Mouse (Mus musculus): Measurements from ENCODE around the gene Satb2. TPM values are rescaled to one million over a fixed set of nuclear protein-coding genes. Genes with fewer than 3 reads are reported as not detected.

Satb2 gene
- total and polyA plus RNA-seq, 3 experiments: not detected

DNA sequence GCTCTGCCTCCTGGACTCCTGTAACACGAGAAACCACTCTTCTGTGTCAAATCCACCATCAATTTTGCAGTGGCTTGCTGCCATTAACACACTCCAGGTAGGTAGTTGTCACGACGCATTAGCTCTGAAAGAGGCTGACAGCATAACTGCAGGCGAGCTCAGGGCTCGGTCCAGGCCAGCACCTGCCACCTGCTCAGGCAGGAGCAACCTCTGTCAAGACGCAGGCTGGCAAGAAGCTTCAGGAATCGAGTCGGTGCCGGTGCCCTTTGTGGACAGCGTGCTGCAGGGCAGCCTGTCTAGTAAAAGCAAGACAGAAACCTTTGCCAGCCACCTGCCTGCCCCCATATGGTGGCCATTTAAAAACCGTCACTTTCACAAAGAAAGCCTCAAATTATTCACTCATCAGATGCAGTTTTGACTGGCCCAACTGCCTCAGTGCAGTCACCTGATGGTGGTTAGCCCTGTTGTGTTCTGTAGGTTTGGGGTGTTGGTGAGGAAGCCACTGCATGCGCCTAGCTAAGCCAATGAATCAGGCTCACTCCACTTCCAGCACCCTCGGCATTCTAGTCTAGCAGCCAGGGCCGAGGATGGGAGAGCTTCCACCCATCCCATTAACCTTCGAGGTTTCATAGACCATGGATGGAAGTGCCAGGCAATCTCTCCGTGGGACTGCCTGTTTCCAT is 228.7 kb downstream of the Satb2 start:
- Histone ChIP-seq H3K36me3 (ENCODE audit: control insufficient read depth in 1 of 2, insufficient read depth in 2 of 2, low read length in 2 of 2) (no peaks in the 10 kb centered on the region), H3K4me1 (ENCODE audit: control insufficient read depth in 1 of 2, insufficient read depth in 2 of 2, low read length in 2 of 2) (no peaks in the 10 kb centered on the region), H3K4me3 (ENCODE audit: control insufficient read depth in 1 of 2, insufficient read depth in 1 of 2, low read depth in 2 of 2, low read length in 2 of 2) (no peak overlapping the region), H3K9ac (ENCODE audit: control insufficient read depth, low read depth, low read length, poor library complexity, severe bottlenecking) (no peak overlapping the region), H3K9me3 (replicated peaks; ENCODE audit: insufficient read depth, low read length) (no peaks in the 10 kb centered on the region), H3K27me3 (ENCODE audit: control insufficient read depth in 1 of 2, insufficient read depth in 2 of 2, low read length in 2 of 2) (no peaks in the 10 kb centered on the region), H3K79me2 (ENCODE audit: control insufficient read depth, insufficient read depth, low read length, poor library complexity) (no peaks in the 10 kb centered on the region), H3K27ac (ENCODE audit: control insufficient read depth, low read depth, low read length) (no peak overlapping the region)
- no peak for DNase-seq (ENCODE audit: low read depth, low spot score)
- TF ChIP-seq MEF2A (IDR thresholded peaks at IDR 0.05; ENCODE audit: extremely low read depth, insufficient replicate concordance, low read depth, low read length, poor library complexity, severe bottlenecking): no peak
- TF ChIP-seq MXI1 (IDR thresholded peaks at IDR 0.05; ENCODE audit: low read depth, low read length): no peak
- TF ChIP-seq MYB (IDR thresholded peaks at IDR 0.05; ENCODE audit: low read depth, low read length): no peak
- TF ChIP-seq ETS1 (IDR thresholded peaks at IDR 0.05; ENCODE audit: low read depth, low read length): no peak
- no peak for TF ChIP-seq CTCF (IDR thresholded peaks at IDR 0.05 in 2 of 3, conservative IDR thresholded peaks at IDR 0.05 in 1 of 3; ENCODE audit: control insufficient read depth in 1 of 3, insufficient read depth in 1 of 3, low read depth in 2 of 3, low read length in 3 of 3, poor library complexity in 1 of 3, severe bottlenecking in 1 of 3)

DNA sequence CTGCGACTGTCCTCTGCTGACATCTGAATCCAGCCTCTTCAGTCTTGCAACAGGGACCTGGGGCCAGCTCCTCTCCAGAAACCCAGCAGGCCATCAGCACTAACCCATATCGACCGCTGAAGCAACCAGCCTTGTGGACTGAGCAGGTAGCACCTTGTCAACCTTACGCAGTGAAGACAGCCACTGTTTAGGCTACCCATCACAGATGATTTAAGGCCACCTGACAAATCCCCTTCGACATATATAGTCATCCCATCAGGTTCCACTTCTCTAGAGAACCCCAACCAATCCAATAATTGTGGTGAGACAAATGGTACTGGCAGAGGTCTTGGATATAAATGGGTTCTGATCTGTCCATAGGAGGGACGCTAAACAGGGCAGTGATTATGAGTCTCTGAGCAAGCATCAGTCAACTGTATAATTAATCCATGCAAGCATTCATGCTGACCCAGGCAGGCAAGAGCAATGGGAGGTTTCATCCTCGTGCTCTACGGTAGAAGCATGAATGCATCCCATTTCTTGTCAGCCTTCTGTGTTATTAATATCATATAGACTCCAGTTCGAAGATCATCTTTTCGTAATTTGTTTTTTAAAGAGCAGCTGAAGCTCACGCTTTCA is 229.5 kb downstream of the Satb2 start:
- Histone ChIP-seq H3K27ac (ENCODE audit: control insufficient read depth, low read depth, low read length) (no peak overlapping the region), H3K9me3 (replicated peaks; ENCODE audit: insufficient read depth, low read length) (no peaks in the 10 kb centered on the region), H3K4me1 (ENCODE audit: control insufficient read depth in 1 of 2, insufficient read depth in 2 of 2, low read length in 2 of 2) (no peaks in the 10 kb centered on the region), H3K9ac (ENCODE audit: control insufficient read depth, low read depth, low read length, poor library complexity, severe bottlenecking) (no peak overlapping the region), H3K79me2 (ENCODE audit: control insufficient read depth, insufficient read depth, low read length, poor library complexity) (no peaks in the 10 kb centered on the region), H3K4me3 (ENCODE audit: control insufficient read depth in 1 of 2, insufficient read depth in 1 of 2, low read depth in 2 of 2, low read length in 2 of 2) (no peak overlapping the region), H3K36me3 (ENCODE audit: control insufficient read depth in 1 of 2, insufficient read depth in 2 of 2, low read length in 2 of 2) (no peaks in the 10 kb centered on the region), H3K27me3 (ENCODE audit: control insufficient read depth in 1 of 2, insufficient read depth in 2 of 2, low read length in 2 of 2) (no peaks in the 10 kb centered on the region)
- TF ChIP-seq GATA1 (IDR thresholded peaks at IDR 0.05; ENCODE audit: low read depth, low read length) (no peak), ETS1 (IDR thresholded peaks at IDR 0.05; ENCODE audit: low read depth, low read length) (no peak), CHD2 (IDR thresholded peaks at IDR 0.05; ENCODE audit: low read length) (no peak), MEF2A (IDR thresholded peaks at IDR 0.05; ENCODE audit: extremely low read depth, insufficient replicate concordance, low read depth, low read length, poor library complexity, severe bottlenecking) (no peak)
- no peak for DNase-seq (ENCODE audit: low read depth, low spot score)

Data from MEL (cell line).